Mouse (Mus musculus) forebrain, embryonic 16.5 days (tissue): ENCODE results near the gene Wdr59. TPM values are rescaled to one million over a fixed set of nuclear protein-coding genes. Genes with fewer than 3 reads are reported as not detected.

Source experiments
- ATAC-seq: fragments of 200-750 bp; cut with Nextera tagmentation; 2 replicates; pipeline ENCODE4 v1.8.0; 2017; ENCODE audit warnings: mild to moderate bottlenecking, moderate library complexity
- H3K27ac ChIP-seq: fragments of 300-500 bp; sonication (generic); 2 replicates; pipeline ENCODE4 v1.5.1; 2014; ENCODE audit warnings: low read length, control low read depth
- H3K27me3 ChIP-seq: fragments of 300-500 bp; sonication (generic); replicated peaks from 2 replicates; pipeline ENCODE4 v1.6.1; 2014; ENCODE audit warnings: low read length; ENCODE audit not compliant: control insufficient read depth, insufficient read depth
- H3K36me3 ChIP-seq: fragments of 300-500 bp; sonication (generic); 2 replicates; pipeline ENCODE4 v1.6.1; 2014; ENCODE audit not compliant: control insufficient read depth, insufficient read depth
- H3K4me1 ChIP-seq: fragments of 300-500 bp; sonication (generic); replicated peaks from 2 replicates; pipeline ENCODE4 v1.6.1; 2014; ENCODE audit warnings: low read length; ENCODE audit not compliant: control insufficient read depth, insufficient read depth
- H3K4me2 ChIP-seq: fragments of 300-500 bp; sonication (generic); 2 replicates; pipeline ENCODE4 v1.6.1; 2014; ENCODE audit warnings: mild to moderate bottlenecking, low read length, control low read depth
- H3K4me3 ChIP-seq: fragments of 300-500 bp; sonication (generic); replicated peaks from 2 replicates; pipeline ENCODE4 v1.5.1; 2014; ENCODE audit warnings: mild to moderate bottlenecking, low read length, control low read depth
- H3K9ac ChIP-seq: fragments of 300-500 bp; sonication (generic); replicated peaks from 2 replicates; pipeline ENCODE4 v1.6.1; 2014; ENCODE audit warnings: low read depth, low read length, control low read depth
- H3K9me3 ChIP-seq: fragments of 300-500 bp; sonication (generic); 2 replicates; pipeline ENCODE4 v1.6.1; 2016; ENCODE audit warnings: low read length; ENCODE audit not compliant: control insufficient read depth
- WGBS: fragments of 180-500 bp; shearing (Covaris S2); extraction: QIAGEN DNeasy Blood & Tissue Kit; methylation state at CpG from one replicate; pipeline ENCODE4 v1.1.7; 2014; 5-methylcytosine and 5-hydroxymethylcytosine counted together
- microRNA-seq: library from miRNA; unstranded; fragments of <30 nt; microRNA quantifications from one replicate; pipeline ENCODE4, GENCODE M21; 2017
- polyA plus RNA-seq: library from polyadenylated mRNA; unstranded; fragments of >200 nt; fragmentation: Nextera tagmentation; extraction: Ambion mirVana; gene quantifications from 2 replicates; pipeline ENCODE4 v1.2.1, GENCODE M21; 2015

Wdr59 gene
- polyA plus RNA-seq, 1 experiment from 2014 or later: 9.4 TPM

DNA sequence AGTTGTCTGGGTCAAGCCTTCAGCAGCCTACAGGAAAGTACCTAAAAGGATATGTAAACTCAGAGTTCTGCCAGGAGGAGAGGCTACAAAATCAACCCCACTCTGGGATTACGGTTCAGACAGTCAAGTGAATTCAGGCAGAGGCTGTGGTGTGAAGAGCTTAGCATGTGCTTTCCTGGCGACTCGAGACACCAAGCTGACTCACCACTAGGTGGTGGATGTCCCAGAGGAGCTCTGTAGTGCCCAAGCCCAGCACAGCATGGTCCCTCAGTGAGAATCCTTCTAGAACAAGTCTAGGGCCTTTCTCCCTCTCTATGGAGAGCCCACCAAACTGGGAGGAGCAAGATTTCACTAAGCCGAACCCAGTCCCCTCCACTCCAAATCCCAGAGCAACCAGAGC, 118.5 kb downstream of the Wdr59 start:
- Histone ChIP-seq H3K9ac (no peak overlapping the region), H3K36me3 (no peaks in the 10 kb centered on the region), H3K4me3 (no peak overlapping the region), H3K4me2 (no peak overlapping the region), H3K9me3 (no peaks in the 10 kb centered on the region), H3K4me1 (no peaks in the 10 kb centered on the region), H3K27ac (no peak overlapping the region), H3K27me3 (no peaks in the 10 kb centered on the region)
- no peak for ATAC-seq
- 52% methylated on average over 4 of the region's 4 CpGs for WGBS

Small RNA genes lying within 50 kb of the gene (microRNA-seq; reads per million reads assigned to microRNA genes)
- not detected for gene Mir1957b

Other genes starting within 250 kb of the Wdr59 start
- gene Rfwd3, start 221.9 kb downstream of the Wdr59 start, polyA plus RNA-seq: 33.5 and 36.7 TPM in 2 replicates
- 0.41 and 0.87 TPM in 2 replicates for gene Mlkl, start 183.9 kb downstream of the Wdr59 start, polyA plus RNA-seq
- gene Fa2h, start 128.3 kb downstream of the Wdr59 start, polyA plus RNA-seq: not detected in 2 replicates
- gene Znrf1, start 14.0 kb upstream of the Wdr59 start, polyA plus RNA-seq: 66.0 and 70.3 TPM in 2 replicates
- 0.71 TPM in 2 replicates for gene Ldhd, start 108.3 kb upstream of the Wdr59 start, polyA plus RNA-seq
- gene Zfp1, start 121.3 kb upstream of the Wdr59 start, polyA plus RNA-seq: 32.5 and 35.7 TPM in 2 replicates
- gene Ctrb1, start 168.9 kb upstream of the Wdr59 start, polyA plus RNA-seq: not detected in 2 replicates
- gene Bcar1, start 221.7 kb upstream of the Wdr59 start, polyA plus RNA-seq: 45.9 and 52.5 TPM in 2 replicates